Mouse (Mus musculus) ES-E14 (cell line): ENCODE results near the gene Lao1.

Experiments
- CHD2 ChIP-seq: IDR thresholded peaks from 2 replicates; pipeline ENCODE4 v1.6.1; 2014; ENCODE audit warnings: mild to moderate bottlenecking, low read depth, low read length, inconsistent platforms
- HCFC1 ChIP-seq: IDR thresholded peaks from 2 replicates; pipeline ENCODE4 v1.6.1; 2012; ENCODE audit warnings: low read length, inconsistent platforms, borderline replicate concordance; ENCODE audit not compliant: insufficient read depth
- MAFK ChIP-seq: IDR thresholded peaks from 2 replicates; pipeline ENCODE4 v1.6.1; 2014; ENCODE audit warnings: mild to moderate bottlenecking, low read depth, low read length, inconsistent platforms; ENCODE audit not compliant: insufficient read depth
- ZC3H11A ChIP-seq: IDR thresholded peaks from 2 replicates; pipeline ENCODE4 v1.6.1; 2012; ENCODE audit warnings: low read depth, mild to moderate bottlenecking, inconsistent platforms, low read length, borderline replicate concordance
- ZNF384 ChIP-seq: IDR thresholded peaks from 2 replicates; pipeline ENCODE4 v1.6.1; 2012; ENCODE audit warnings: low read depth, low read length, inconsistent platforms

GRCm38 (mm10) chr4:119004178-119004577 is 42.8 kb downstream of the Lao1 start:
- TF ChIP-seq MAFK (no peak), CHD2 (no peak), ZC3H11A (peak; percentile 52; the same call in 1 of the 2 replicates), HCFC1 (no peak), ZNF384 (no peak)
